Mouse (Mus musculus): Measurements from ENCODE around the gene Tcaim.

DNA sequence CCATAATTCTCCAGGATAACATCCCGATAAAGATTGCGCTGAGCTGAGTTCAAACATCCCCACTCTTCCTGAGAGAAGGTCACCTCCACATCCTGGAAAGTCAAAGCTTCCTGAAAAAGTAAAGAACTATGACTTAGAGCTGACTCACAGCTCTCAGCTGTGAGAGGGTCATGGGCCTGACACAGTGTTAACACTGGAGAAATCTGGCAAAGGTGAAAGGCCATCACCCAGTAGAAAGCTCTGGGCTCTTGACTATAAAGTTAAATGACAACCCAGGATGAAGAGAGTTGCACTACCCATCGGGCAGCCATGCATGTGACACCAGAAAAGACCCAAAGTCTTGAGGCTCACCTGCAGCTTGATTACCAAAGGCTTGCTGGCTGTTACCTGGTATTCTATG, 51.4 kb downstream of the Tcaim start:
- no peak for TF ChIP-seq POLR2A (IDR thresholded peaks at IDR 0.05; ENCODE audit: extremely low read depth, insufficient read depth, low read length)
- no peak for TF ChIP-seq CTCF (IDR thresholded peaks at IDR 0.05; ENCODE audit: low read depth, low read length)
